Mouse (Mus musculus) hematopoietic stem cell, adult 5-6 weeks (primary cell): ENCODE data around the gene Sipa1l3. TPM values are rescaled to one million over a fixed set of nuclear protein-coding genes. Genes with fewer than 3 reads are reported as not detected.

ENCODE experiments used
- ATAC-seq, 2 experiments: fragments of 125-278 bp in 1 of 2; replicated peaks in 1 of 2; 2 replicates each; pipeline ENCODE4 v1.8.0; 2016 to 2017; ENCODE audit warnings: inconsistent platforms in 2 of 2, mild to moderate bottlenecking in 2 of 2, moderate number of reproducible peaks in 2 of 2, low read depth in 1 of 2, moderate TSS enrichment in 1 of 2; ENCODE audit not compliant: low FRiP score in 2 of 2, poor library complexity in 2 of 2, severe bottlenecking in 2 of 2, insufficient read depth in 1 of 2, low TSS enrichment in 1 of 2
- total RNA-seq: library from RNA; stranded (forward); fragments of 172-1452, 232-1000 nt; gene quantifications from 2 replicates; pipeline ENCODE4 v1.2.3, GENCODE M21; 2017

Gene Sipa1l3
- total RNA-seq = 10.7 and 15.5 TPM in 2 replicates

GRCm38 (mm10) chr7:29518421-29519210 lies at the start of gene Sipa1l3:
Gene Sipa1l3, minus strand, starts transcription at chr7:29518641.
- peak; percentile 98 to 99 for ATAC-seq

DNA sequence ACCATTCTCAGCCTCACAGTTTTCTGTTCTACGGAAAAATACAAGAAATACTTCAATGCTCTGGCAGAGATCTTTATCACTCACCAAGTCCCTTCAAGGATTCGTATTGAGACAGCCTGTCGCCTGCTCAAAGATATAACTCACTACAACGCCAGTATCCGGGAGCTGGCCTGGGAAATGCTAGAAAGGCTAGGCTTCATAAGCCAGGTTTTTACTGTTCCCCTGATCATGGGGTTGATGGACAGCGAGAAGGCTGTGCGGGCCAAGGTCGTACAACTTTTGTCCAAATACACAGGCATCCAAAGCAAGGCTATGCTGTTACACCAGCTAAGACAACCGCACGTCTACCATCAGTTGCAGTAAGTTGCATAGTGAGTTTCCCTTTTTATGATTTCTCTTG lies 44.6 kb upstream of the Sipa1l3 start:
- ATAC-seq = no peak

GRCm38 (mm10) chr7:29561046-29561445 lies 42.6 kb upstream of the Sipa1l3 start:
- ATAC-seq = no peak

GRCm38 (mm10) chr7:29559290-29559689 lies 40.8 kb upstream of the Sipa1l3 start:
- ATAC-seq = no peak

DNA sequence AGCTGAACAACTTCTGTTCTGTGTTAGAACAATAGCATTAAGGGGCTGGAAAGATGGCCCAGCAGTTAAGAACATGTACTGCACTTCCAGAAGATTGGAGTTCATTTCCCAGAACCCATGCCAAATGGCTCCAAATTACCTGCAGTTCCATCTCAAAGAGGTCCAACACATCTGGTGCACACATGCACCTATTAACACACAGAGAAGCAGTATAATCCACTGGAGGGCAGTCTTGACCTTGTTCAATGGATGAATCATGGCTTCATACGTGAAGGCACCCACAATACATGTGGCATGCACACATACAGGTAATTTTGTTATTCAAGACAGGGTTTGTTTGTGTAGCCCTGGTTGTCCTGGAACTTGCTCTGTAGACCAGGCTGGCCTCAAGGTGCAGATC lies 40.3 kb upstream of the Sipa1l3 start:
- no peak for ATAC-seq

DNA sequence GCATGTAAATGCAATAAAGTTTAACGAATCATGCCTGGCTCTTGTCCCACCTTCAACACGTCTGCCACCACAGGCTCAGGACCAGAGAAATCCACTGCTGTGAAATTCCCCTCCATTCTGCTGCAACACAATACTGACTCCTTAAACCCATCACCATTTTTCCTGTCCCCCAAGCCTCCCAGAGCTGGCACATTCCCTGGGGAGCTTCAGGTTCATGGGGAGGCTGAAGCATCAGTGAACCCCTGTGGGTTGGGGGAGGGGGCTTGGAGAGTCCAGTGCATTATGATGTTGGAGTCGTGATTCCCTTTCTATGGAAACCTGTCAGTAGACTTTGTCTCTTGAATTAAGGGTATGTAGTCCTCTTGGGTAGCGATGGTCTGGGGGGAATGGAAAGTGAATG lies 37.8 kb upstream of the Sipa1l3 start:
- no peak for ATAC-seq

- ATAC-seq = no peak
Measured at GRCm38 (mm10) chr7:29555521-29555920, 37.1 kb upstream of the Sipa1l3 start.

DNA sequence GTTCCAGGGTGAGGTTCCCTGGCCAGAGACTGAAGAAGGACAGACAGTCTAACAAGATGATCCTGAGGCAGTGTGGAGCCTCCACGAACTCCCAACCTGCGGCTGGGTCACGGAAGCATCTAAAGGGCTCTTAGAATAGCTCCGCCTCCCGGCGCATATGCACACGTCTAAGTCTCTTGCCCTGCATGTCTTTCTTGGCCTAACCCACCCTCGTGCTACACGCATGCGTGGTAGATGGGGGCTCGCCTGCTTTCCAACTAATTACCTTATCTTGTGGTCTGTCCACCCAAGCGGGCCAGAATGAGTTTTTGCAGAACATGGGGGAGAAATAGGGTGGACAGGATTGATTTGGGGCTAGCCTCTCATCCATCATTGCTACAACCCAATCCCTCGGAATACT lies 36.6 kb upstream of the Sipa1l3 start:
- no peak for ATAC-seq

- ATAC-seq = no peak
Measured at GRCm38 (mm10) chr7:29550691-29551090, 32.2 kb upstream of the Sipa1l3 start.

DNA sequence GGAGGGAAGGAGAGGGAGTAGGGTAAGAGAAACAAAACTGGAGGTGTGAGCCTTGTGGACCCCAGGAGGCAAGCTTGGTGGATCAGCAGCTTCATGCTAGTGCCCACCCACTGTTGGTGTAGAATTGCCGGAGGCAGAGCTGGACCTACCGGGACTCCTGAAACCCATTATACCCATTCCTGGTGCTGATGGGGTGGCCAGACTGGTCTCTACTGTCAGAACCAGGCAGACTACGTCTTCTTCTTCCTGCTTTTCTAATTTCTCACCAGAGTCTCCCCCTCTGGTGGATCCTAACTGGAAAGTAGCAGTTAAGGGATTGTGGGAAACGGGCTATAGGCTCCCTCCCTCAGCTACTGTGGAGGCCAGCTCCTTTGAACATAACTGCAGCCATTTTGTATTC lies 23.2 kb upstream of the Sipa1l3 start:
- no peak for ATAC-seq

- no peak for ATAC-seq
Measured at GRCm38 (mm10) chr7:29541186-29541585, 22.7 kb upstream of the Sipa1l3 start.

DNA sequence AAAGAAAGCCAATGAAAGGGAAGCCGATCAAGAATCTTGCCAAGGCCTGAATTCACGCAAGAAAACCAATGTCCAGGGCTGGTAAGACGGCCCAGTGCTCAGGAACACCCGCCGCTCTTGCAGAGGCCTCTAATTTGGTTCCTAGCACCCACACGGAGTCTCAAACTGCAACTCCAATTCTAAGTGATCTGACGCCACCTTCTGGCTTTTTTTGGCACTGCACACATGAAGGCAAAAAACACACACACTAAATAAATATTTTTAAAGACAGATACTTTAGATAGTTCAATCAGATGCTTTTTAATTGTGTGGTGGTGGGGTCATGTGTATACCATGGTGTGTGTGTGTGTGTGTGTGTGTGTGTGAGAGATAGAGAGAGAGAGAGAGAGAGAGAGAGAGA lies 22.2 kb upstream of the Sipa1l3 start:
- ATAC-seq = no peak

GRCm38 (mm10) chr7:29523700-29524099 lies 5.3 kb upstream of the Sipa1l3 start:
- peak in 1 of 2 experiments; percentile 48; a peak in 2 of 4 replicates for ATAC-seq

- ATAC-seq = peak; percentile 40 to 58; a peak in 2 of 4 replicates
Measured at GRCm38 (mm10) chr7:29521841-29522575, 3.6 kb upstream of the Sipa1l3 start.

GRCm38 (mm10) chr7:29521365-29521764 lies 2.9 kb upstream of the Sipa1l3 start:
- no peak for ATAC-seq

DNA sequence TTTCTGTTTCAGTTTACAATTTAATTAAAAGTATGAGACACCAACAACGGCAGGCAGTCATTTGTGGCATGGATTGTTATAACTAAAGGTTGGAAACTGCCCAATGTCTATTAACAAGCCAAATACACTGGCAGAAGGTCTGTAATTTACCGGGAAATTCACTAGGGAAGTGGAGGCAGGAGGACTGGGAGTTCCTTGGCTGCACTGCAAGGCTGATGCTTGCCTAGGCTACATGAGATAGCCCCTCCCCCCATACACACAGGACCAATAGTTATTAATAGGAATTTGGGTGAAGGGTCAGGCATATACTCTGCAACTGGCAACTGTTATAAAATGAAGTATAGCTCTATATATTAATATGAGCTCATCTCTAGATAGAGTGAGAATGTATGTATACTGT lies 2.4 kb upstream of the Sipa1l3 start:
- ATAC-seq = no peak

- no peak for ATAC-seq
Measured at GRCm38 (mm10) chr7:29519211-29519550, 740 bp upstream of the Sipa1l3 start.

GRCm38 (mm10) chr7:29518054-29518420 lies 404 bp downstream of the Sipa1l3 start:
- ATAC-seq = peak in 1 of 2 experiments; percentile 2; a peak in 1 of 4 replicates

- no peak for ATAC-seq
Measured at GRCm38 (mm10) chr7:29517178-29517577, 1.3 kb downstream of the Sipa1l3 start.
